Comparison of ENCODE assay signal across 10 mouse cellular contexts in the genomic region with DNA sequence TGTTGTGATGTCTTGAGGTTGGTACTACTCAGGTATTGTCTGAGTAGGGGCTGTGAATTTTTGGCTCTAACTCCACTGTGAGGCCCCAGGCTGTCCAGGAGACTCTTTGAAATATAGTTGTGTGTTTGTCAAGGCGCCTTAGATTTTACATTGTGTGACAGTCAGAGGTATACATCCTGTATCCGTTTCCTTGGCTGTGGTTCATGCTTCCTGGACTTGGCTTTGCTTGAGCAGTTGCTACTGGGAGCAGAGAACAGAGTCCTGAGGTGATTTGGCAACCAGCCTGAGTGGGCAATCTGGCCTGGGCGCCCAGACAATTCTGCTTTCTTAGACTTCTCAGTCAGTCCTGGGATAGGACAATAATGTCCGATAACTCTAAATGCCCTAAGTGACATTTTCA. TPM values are rescaled to one million over a fixed set of nuclear protein-coding genes. Genes with fewer than 3 reads are reported as not detected.
DNase-seq lines count a peak whose midpoint lies in the region; ATAC-seq and TF ChIP-seq lines count a peak whose summit lies in the region.
"Had no signal": no experiment of that assay in that cellular context is flagged by ENCODE, and none has a peak within 500 bp of the region (broad histone marks: within the 10 kb centered on the region; RNA-seq: fewer than 3 reads in every experiment).

No protein-coding gene starts in this region.

- no peak for TF ChIP-seq CTCF in layer of hippocampus, adult 2 months (conservative IDR thresholded peaks at IDR 0.05)

- no peak overlapping the region for H3K4me3 ChIP-seq in layer of hippocampus, adult 2 months
- H3K4me3 ChIP-seq: heart, adult 2 months; neural tube, embryonic 12.5 days had no signal

- DNase-seq in layer of hippocampus, adult 2 months (ENCODE audit: low spot score in 2 of 2) = no peak
- no peak for DNase-seq in layer of hippocampus, postnatal 36 days
- DNase-seq in cerebellum, adult 11-12 months = peak; percentile 97
- DNase-seq in lung, adult 18-20 months = peak; percentile 60 to 76
- DNase-seq in Muller cell, postnatal 12 days (ENCODE audit: inconsistent ontology term) = no peak

- peak; percentile 36 to 50; a peak in 3 of 4 replicates for ATAC-seq in hematopoietic stem cell, adult 5-6 weeks (replicated peaks in 1 of 2; ENCODE audit: insufficient read depth in 1 of 2, low FRiP score in 2 of 2, low TSS enrichment in 1 of 2, low read depth in 1 of 2, poor library complexity in 2 of 2, severe bottlenecking in 2 of 2)
- no peak for ATAC-seq in frontal cortex, adult (ENCODE audit: low TSS enrichment)
- no peak for ATAC-seq in monocyte, adult 5-6 weeks (replicated peaks; ENCODE audit: insufficient number of reproducible peaks, low FRiP score, low TSS enrichment, poor library complexity, severe bottlenecking)

- H3K27ac ChIP-seq in layer of hippocampus, adult 2 months = peak overlapping the region; percentile 28; the same call in 1 of the 2 replicates
- H3K27ac ChIP-seq: heart, adult 2 months; neural tube, embryonic 12.5 days had no signal

RNA-seq across cellular contexts. Expression of gene Pan3, which starts 5.3 kb away (rescaled TPM):
- 100 to 1,000 TPM in 1 of 2 experiments, 10 to 100 TPM in 1; 96.7 to 114 TPM for total RNA-seq in layer of hippocampus, adult 2 months (2021)
- 100 to 1,000 TPM in 1 of 2 experiments, 10 to 100 TPM in 1; 82.4 to 118 TPM for total RNA-seq in layer of hippocampus, postnatal 36 days (2021)
- total RNA-seq in hematopoietic stem cell, adult 5-6 weeks (2017) = 364 and 387 TPM in 2 replicates
- total RNA-seq in monocyte, adult 5-6 weeks (2017) = 167 to 270 TPM (median 183 TPM) in 3 replicates

RNA-seq across cellular contexts. Expression of gene Flt3, which starts 34.9 kb away (rescaled TPM):
- 10 to 100 TPM in 1 of 2 experiments, 1 to 10 TPM in 1; 9.8 to 11.0 TPM for total RNA-seq in layer of hippocampus, adult 2 months (2021)
- 1 to 10 TPM; 8.5 to 9.8 TPM for total RNA-seq in layer of hippocampus, postnatal 36 days (2021)
- total RNA-seq in hematopoietic stem cell, adult 5-6 weeks (2017) = 260 and 358 TPM in 2 replicates
- 1.7 to 3.9 TPM (median 3.2 TPM) in 3 replicates for total RNA-seq in monocyte, adult 5-6 weeks (2017)

Comparison
In these comparisons a context has a peak if more than half of its experiments do, and no peak if none do; other contexts are left out.
1. DNase-seq: peak in cerebellum, adult 11-12 months (single experiment) and lung, adult 18-20 months (2 of 2); none in layer of hippocampus, adult 2 months (0 of 2), layer of hippocampus, postnatal 36 days (0 of 2) and Muller cell, postnatal 12 days (single experiment).
2. ATAC-seq: peak in hematopoietic stem cell, adult 5-6 weeks (2 of 2); none in frontal cortex, adult (single experiment) and monocyte, adult 5-6 weeks (single experiment).
3. RNA of gene Flt3, which starts 34.9 kb away (total RNA-seq): 260 to 358 TPM in hematopoietic stem cell, adult 5-6 weeks; 9.8 to 11.0 TPM in layer of hippocampus, adult 2 months, 8.5 to 9.8 TPM in layer of hippocampus, postnatal 36 days and 1.7 to 3.9 TPM in monocyte, adult 5-6 weeks; every median in the first group is over 10 times any median in the second.